In the genomic region with DNA sequence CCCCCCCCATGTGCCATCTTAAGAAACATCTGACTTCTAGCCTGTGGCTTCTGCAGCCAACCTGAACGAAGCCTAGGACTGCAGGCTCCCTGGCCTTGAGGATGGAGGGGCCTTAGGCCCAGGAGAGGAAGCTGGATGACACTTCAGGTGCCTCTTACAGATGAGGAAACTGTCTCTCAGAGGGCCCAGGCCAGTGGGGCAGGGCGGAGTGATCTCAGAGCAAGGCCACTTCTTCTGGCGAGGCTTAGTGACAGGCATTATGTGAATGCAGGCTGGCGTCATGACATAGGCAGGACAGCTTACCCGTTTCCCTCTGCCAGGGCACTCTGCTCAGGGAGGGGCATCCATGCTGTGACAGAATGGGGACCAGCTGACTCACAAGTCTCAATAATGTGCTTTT, we compare ENCODE assay signal across 12 mouse cellular contexts. TPM values are rescaled to one million over a fixed set of nuclear protein-coding genes. Genes with fewer than 3 reads are reported as not detected.
DNase-seq lines count a peak whose midpoint lies in the region; ATAC-seq and TF ChIP-seq lines count a peak whose summit lies in the region.
"Had no signal": no experiment of that assay in that cellular context is flagged by ENCODE, and none has a peak within 500 bp of the region (broad histone marks: within the 10 kb centered on the region; RNA-seq: fewer than 3 reads in every experiment).

No protein-coding gene starts in this region.

- no peak for TF ChIP-seq POLR2A in lung, adult 2 months (IDR thresholded peaks at IDR 0.05; ENCODE audit: borderline replicate concordance, extremely low read depth, low read depth, low read length)

- no peaks in the 10 kb centered on the region for H3K36me3 ChIP-seq in forebrain, embryonic 11.5 days (ENCODE audit: control insufficient read depth, insufficient read depth, low read length)
- H3K36me3 ChIP-seq in forebrain, postnatal 0 days (ENCODE audit: insufficient read depth) = no peaks in the 10 kb centered on the region
- H3K36me3 ChIP-seq in lung, embryonic 15.5 days = 0 out of 2 replicates have a peak, but pooled peaks cover 3% of the 10 kb centered on the region
- H3K36me3 ChIP-seq in embryonic facial prominence, embryonic 15.5 days = peaks cover 5% of the 10 kb centered on the region; the same call in 1 of the 2 replicates

- no peaks in the 10 kb centered on the region for H3K9me3 ChIP-seq in forebrain, embryonic 11.5 days (ENCODE audit: control insufficient read depth, low read length)
- no peaks in the 10 kb centered on the region for H3K9me3 ChIP-seq in forebrain, postnatal 0 days (ENCODE audit: low read length)
- no peaks in the 10 kb centered on the region for H3K9me3 ChIP-seq in lung, embryonic 15.5 days
- no peaks in the 10 kb centered on the region for H3K9me3 ChIP-seq in embryonic facial prominence, embryonic 15.5 days (replicated peaks)
- H3K9me3 ChIP-seq: hindbrain, embryonic 15.5 days had no signal

- 82% methylated on average over 5 of the region's 5 CpGs for WGBS in forebrain, embryonic 11.5 days
- WGBS in forebrain, postnatal 0 days = 80% methylated on average over 5 of the region's 5 CpGs
- 79% methylated on average over 5 of the region's 5 CpGs for WGBS in lung, embryonic 15.5 days
- 66% methylated on average over 5 of the region's 5 CpGs for WGBS in lung, adult 2 months
- WGBS in embryonic facial prominence, embryonic 15.5 days = 74% methylated on average over 5 of the region's 5 CpGs

- no peaks in the 10 kb centered on the region for H3K27me3 ChIP-seq in forebrain, embryonic 11.5 days (ENCODE audit: control insufficient read depth, insufficient read depth, low read length)
- no peaks in the 10 kb centered on the region for H3K27me3 ChIP-seq in forebrain, postnatal 0 days (ENCODE audit: insufficient read depth, low read length)
- H3K27me3 ChIP-seq in lung, embryonic 15.5 days = no peaks in the 10 kb centered on the region
- no peaks in the 10 kb centered on the region for H3K27me3 ChIP-seq in embryonic facial prominence, embryonic 15.5 days
- H3K27me3 ChIP-seq: hindbrain, embryonic 15.5 days had no signal

- no peak for TF ChIP-seq CTCF in forebrain, postnatal 0 days (IDR thresholded peaks at IDR 0.05; ENCODE audit: low read depth)
- no peak for TF ChIP-seq CTCF in lung, adult 2 months (IDR thresholded peaks at IDR 0.05; ENCODE audit: insufficient read depth, low read length)

- no peak overlapping the region for H3K4me3 ChIP-seq in forebrain, embryonic 11.5 days (ENCODE audit: low read depth, low read length)
- H3K4me3 ChIP-seq in forebrain, postnatal 0 days (ENCODE audit: low read depth, low read length) = no peak overlapping the region
- H3K4me3 ChIP-seq in lung, embryonic 15.5 days = no peak overlapping the region
- no peak overlapping the region for H3K4me3 ChIP-seq in lung, adult 2 months (replicated peaks; ENCODE audit: extremely low read depth, low read depth, low read length)
- no peak overlapping the region for H3K4me3 ChIP-seq in embryonic facial prominence, embryonic 15.5 days (replicated peaks)

- H3K27ac ChIP-seq in forebrain, embryonic 11.5 days (ENCODE audit: low read depth, low read length) = 0 out of 2 replicates have a peak overlapping the region, but pooled peaks have one; percentile 92
- H3K27ac ChIP-seq in forebrain, postnatal 0 days (ENCODE audit: low read depth, low read length) = no peak overlapping the region
- peak overlapping the region; percentile 95 for H3K27ac ChIP-seq in lung, embryonic 15.5 days
- peak overlapping the region; percentile 92; the same call in 1 of the 2 replicates for H3K27ac ChIP-seq in embryonic facial prominence, embryonic 15.5 days (replicated peaks)

- H3K9ac ChIP-seq in forebrain, embryonic 11.5 days (ENCODE audit: low read length) = no peak overlapping the region
- H3K9ac ChIP-seq in forebrain, postnatal 0 days = no peak overlapping the region
- H3K9ac ChIP-seq in lung, embryonic 15.5 days = no peak overlapping the region
- no peak overlapping the region for H3K9ac ChIP-seq in embryonic facial prominence, embryonic 15.5 days

- peaks cover 28% of the 10 kb centered on the region for H3K4me1 ChIP-seq in forebrain, embryonic 11.5 days (replicated peaks; ENCODE audit: control insufficient read depth, insufficient read depth, low read length)
- peaks cover 32% of the 10 kb centered on the region for H3K4me1 ChIP-seq in forebrain, postnatal 0 days (ENCODE audit: insufficient read depth)
- peaks cover 56% of the 10 kb centered on the region for H3K4me1 ChIP-seq in lung, embryonic 15.5 days
- H3K4me1 ChIP-seq in lung, adult 2 months (ENCODE audit: control insufficient read depth, insufficient read depth, low read length) = peaks cover 37% of the 10 kb centered on the region
- H3K4me1 ChIP-seq in embryonic facial prominence, embryonic 15.5 days = peaks cover 48% of the 10 kb centered on the region

- DNase-seq in forebrain, embryonic 11.5 days (ENCODE audit: low spot score) = no peak
- DNase-seq in forebrain, postnatal 0 days = no peak
- DNase-seq in lung, adult 2 months = no peak
- DNase-seq in gastrocnemius, postnatal 36 days = no peak
- no peak for DNase-seq in thymus, adult 18-20 months
- DNase-seq: kidney, postnatal 14 days; layer of hippocampus, postnatal 36 days; liver had no signal

- intact Hi-C loops in gastrocnemius, postnatal 36 days (cut with DNase I) = no loop called here

- H3K4me2 ChIP-seq in forebrain, embryonic 11.5 days (ENCODE audit: low read depth, low read length, severe bottlenecking) = no peak overlapping the region
- H3K4me2 ChIP-seq in forebrain, postnatal 0 days (ENCODE audit: low read depth) = no peak overlapping the region
- H3K4me2 ChIP-seq in lung, embryonic 15.5 days = no peak overlapping the region
- no peak overlapping the region for H3K4me2 ChIP-seq in embryonic facial prominence, embryonic 15.5 days (replicated peaks)

- ATAC-seq in forebrain, embryonic 11.5 days (replicated peaks; ENCODE audit: low FRiP score) = no peak
- no peak for ATAC-seq in forebrain, postnatal 0 days
- ATAC-seq in lung, embryonic 15.5 days (ENCODE audit: borderline replicate concordance, extremely low read depth, low FRiP score, low TSS enrichment) = no peak
- no peak for ATAC-seq in embryonic facial prominence, embryonic 15.5 days (ENCODE audit: insufficient number of reproducible peaks, low FRiP score, low TSS enrichment, low read depth)
- peak; percentile 43 for ATAC-seq in monocyte, adult 5-6 weeks (replicated peaks; ENCODE audit: insufficient number of reproducible peaks, low FRiP score, low TSS enrichment, poor library complexity, severe bottlenecking)

RNA-seq across cellular contexts. Expression of a gene that starts 59.5 kb away (rescaled TPM):
- polyA plus RNA-seq in forebrain, embryonic 11.5 days (2014; fragmentation: Nextera tagmentation; extraction: Ambion mirVana) = 139 and 145 TPM in 2 replicates
- 137 and 186 TPM in 2 replicates for total RNA-seq in forebrain, postnatal 0 days (2014; rRNA removed)
- polyA plus RNA-seq in forebrain, postnatal 0 days (2015; fragmentation: Nextera tagmentation; extraction: Ambion mirVana) = 103 and 106 TPM in 2 replicates
- polyA plus RNA-seq in lung, embryonic 15.5 days (2015; fragmentation: Nextera tagmentation; extraction: Ambion mirVana) = 97.3 and 102 TPM in 2 replicates
- polyA plus RNA-seq in lung, adult 2 months (2012; rRNA removed) = 86.3 and 93.3 TPM in 2 replicates
- polyA plus RNA-seq in embryonic facial prominence, embryonic 15.5 days (2015; fragmentation: Nextera tagmentation; extraction: Ambion mirVana) = 114 and 118 TPM in 2 replicates
- 16.0 to 20.2 TPM (median 17.6 TPM) in 3 replicates for total RNA-seq in monocyte, adult 5-6 weeks (2017)
- 10 to 100 TPM; 47.2 to 51.5 TPM for total RNA-seq in gastrocnemius, postnatal 36 days (2021)
